Mouse (Mus musculus) small intestine, adult 2 months (tissue): ENCODE measurements around the gene Ociad2.

Experiments
- CTCF ChIP-seq: fragments of 200-500 bp; IDR thresholded peaks from 2 replicates; pipeline ENCODE4 v1.5.1; 2012; ENCODE audit warnings: low read depth, mild to moderate bottlenecking, control low read depth, inconsistent platforms, low read length, moderate library complexity, mixed read lengths; ENCODE audit not compliant: insufficient replicate concordance, insufficient read length; ENCODE audit errors: extremely low read depth
- POLR2A ChIP-seq: fragments of 200-500 bp; IDR thresholded peaks from 2 replicates; pipeline ENCODE4 v1.6.1; 2012; ENCODE audit warnings: low read depth, mild to moderate bottlenecking, control low read depth, inconsistent platforms, low read length, moderate library complexity

- no peak for TF ChIP-seq POLR2A
- TF ChIP-seq CTCF, result no peak
Observed at GRCm38 (mm10) chr5:73372601-73373000, 31.8 kb upstream of the Ociad2 start.
